19 mouse cellular contexts compared by ENCODE assay signal in genomic region chr11:87747716-87748115, GRCm38 (mm10). TPM values are rescaled to one million over a fixed set of nuclear protein-coding genes. Genes with fewer than 3 reads are reported as not detected.
DNase-seq lines count a peak whose midpoint lies in the region; ATAC-seq and TF ChIP-seq lines count a peak whose summit lies in the region.
"Had no signal": no experiment of that assay in that cellular context is flagged by ENCODE, and none has a peak within 500 bp of the region (broad histone marks: within the 10 kb centered on the region; RNA-seq: fewer than 3 reads in every experiment).

No protein-coding gene starts in this region.

- H3K9ac ChIP-seq in heart, embryonic 11.5 days (ENCODE audit: low read depth, low read length): no peak overlapping the region
- H3K9ac ChIP-seq in hindbrain, embryonic 11.5 days (ENCODE audit: low read depth, low read length): no peak overlapping the region
- H3K9ac ChIP-seq: hindbrain, embryonic 12.5 days; lung, embryonic 14.5 days; neural tube, embryonic 12.5 days had no signal

- no peak for ATAC-seq in heart, embryonic 11.5 days (replicated peaks; ENCODE audit: insufficient number of reproducible peaks, low FRiP score, low TSS enrichment)
- ATAC-seq in hindbrain, embryonic 11.5 days (ENCODE audit: low FRiP score): no peak
- ATAC-seq: intestine, postnatal 0 days; midbrain, embryonic 16.5 days had no signal

- no peak for TF ChIP-seq POLR2A in thymus, adult 2 months (IDR thresholded peaks at IDR 0.05; ENCODE audit: control insufficient read depth, extremely low read depth, insufficient read depth, low read length, poor library complexity)

- H3K9me3 ChIP-seq in heart, embryonic 11.5 days (replicated peaks; ENCODE audit: control insufficient read depth, low read length): no peaks in the 10 kb centered on the region
- H3K9me3 ChIP-seq in hindbrain, embryonic 11.5 days (ENCODE audit: control insufficient read depth, low read length): no peaks in the 10 kb centered on the region
- H3K9me3 ChIP-seq: hindbrain, embryonic 12.5 days; limb, embryonic 10.5 days; neural tube, embryonic 12.5 days had no signal

- no peak overlapping the region for H3K4me3 ChIP-seq in heart, embryonic 11.5 days (ENCODE audit: low read depth, low read length)
- peak overlapping the region; percentile 51 for H3K4me3 ChIP-seq in thymus, adult 2 months (ENCODE audit: control insufficient read depth, insufficient read depth, low read length)
- no peak overlapping the region for H3K4me3 ChIP-seq in hindbrain, embryonic 11.5 days (ENCODE audit: low read depth, low read length)
- H3K4me3 ChIP-seq: hindbrain, embryonic 12.5 days; neural tube, embryonic 12.5 days had no signal

- no peak for DNase-seq in heart, adult 9 months (ENCODE audit: low spot score in 2 of 2)
- no peak for DNase-seq in thymus, adult 2 months
- DNase-seq in thymus, postnatal 25 days: no peak
- peak; percentile 52 for DNase-seq in induced T-regulatory cell, adult 2 months (ENCODE audit: low read depth)
- no peak for DNase-seq in hindbrain, embryonic 11.5 days (ENCODE audit: low spot score)
- DNase-seq in frontal cortex, postnatal 36 days (ENCODE audit: low spot score in 2 of 2): no peak
- DNase-seq: adrenal gland, postnatal 10 days; B cell, adult 2 months; cerebellum, adult 9-10 months; gastrocnemius, postnatal 14 days; kidney, postnatal 10 days; lung, embryonic 14.5 days; right cerebral cortex, postnatal 25 days had no signal

- H3K4me1 ChIP-seq in heart, embryonic 11.5 days (ENCODE audit: control insufficient read depth, insufficient read depth, low read length): no peaks in the 10 kb centered on the region; the same call in 1 of the 2 replicates
- H3K4me1 ChIP-seq in thymus, adult 2 months (replicated peaks; ENCODE audit: control insufficient read depth, insufficient read depth, low read length): peaks cover 64% of the 10 kb centered on the region
- no peaks in the 10 kb centered on the region for H3K4me1 ChIP-seq in hindbrain, embryonic 11.5 days (replicated peaks; ENCODE audit: control insufficient read depth, insufficient read depth, low read length)
- H3K4me1 ChIP-seq: hindbrain, embryonic 12.5 days; neural tube, embryonic 12.5 days had no signal

- no peaks in the 10 kb centered on the region for H3K27me3 ChIP-seq in heart, embryonic 11.5 days (ENCODE audit: control insufficient read depth, insufficient read depth, low read length)
- H3K27me3 ChIP-seq in thymus, adult 2 months (ENCODE audit: control insufficient read depth, insufficient read depth, low read length): no peaks in the 10 kb centered on the region
- no peaks in the 10 kb centered on the region for H3K27me3 ChIP-seq in hindbrain, embryonic 11.5 days (ENCODE audit: control insufficient read depth, insufficient read depth, low read length)
- H3K27me3 ChIP-seq: hindbrain, embryonic 12.5 days; neural tube, embryonic 12.5 days had no signal

- WGBS in heart, embryonic 11.5 days (ENCODE audit: insufficient replicate concordance): 88% methylated on average over 7 of the region's 7 CpGs
- 73% methylated on average over 7 of the region's 7 CpGs for WGBS in thymus, adult 2 months
- 95% methylated on average over 7 of the region's 7 CpGs for WGBS in hindbrain, embryonic 11.5 days

- no peak for TF ChIP-seq CTCF in thymus, adult 2 months (IDR thresholded peaks at IDR 0.05; ENCODE audit: borderline replicate concordance, control insufficient read depth, extremely low read depth, insufficient read depth, low read length, poor library complexity)

- H3K27ac ChIP-seq in heart, embryonic 11.5 days (ENCODE audit: low read depth, low read length): peak overlapping the region; percentile 80; the same call in 1 of the 2 replicates
- peak overlapping the region; percentile 100 for H3K27ac ChIP-seq in thymus, adult 2 months (ENCODE audit: control insufficient read depth, insufficient read depth, low read length)
- no peak overlapping the region for H3K27ac ChIP-seq in hindbrain, embryonic 11.5 days (ENCODE audit: low read depth, low read length)
- H3K27ac ChIP-seq: hindbrain, embryonic 12.5 days; neural tube, embryonic 12.5 days had no signal

- H3K4me2 ChIP-seq in heart, embryonic 11.5 days: no peak overlapping the region
- H3K4me2 ChIP-seq in hindbrain, embryonic 11.5 days (replicated peaks; ENCODE audit: low read depth, low read length): no peak overlapping the region
- H3K4me2 ChIP-seq: hindbrain, embryonic 12.5 days; neural tube, embryonic 12.5 days had no signal

- peaks cover 7% of the 10 kb centered on the region; the same call in 1 of the 2 replicates for H3K36me3 ChIP-seq in heart, embryonic 11.5 days (ENCODE audit: control insufficient read depth, insufficient read depth, low read length)
- H3K36me3 ChIP-seq in thymus, adult 2 months (ENCODE audit: control insufficient read depth, insufficient read depth, low read length): peaks cover 17% of the 10 kb centered on the region
- no peaks in the 10 kb centered on the region for H3K36me3 ChIP-seq in hindbrain, embryonic 11.5 days (ENCODE audit: control insufficient read depth, insufficient read depth, low read length)

RNA-seq across cellular contexts. Expression of gene Supt4a, which starts 10.4 kb away (rescaled TPM):
- 114 and 120 TPM in 2 replicates for polyA plus RNA-seq in heart, embryonic 11.5 days (2014; fragmentation: Nextera tagmentation; extraction: Ambion mirVana)
- 172 and 215 TPM in 2 replicates for polyA plus RNA-seq in thymus, adult 2 months (2012; rRNA removed)
- polyA plus RNA-seq in hindbrain, embryonic 11.5 days (2014; fragmentation: Nextera tagmentation; extraction: Ambion mirVana): 162 and 169 TPM in 2 replicates

RNA-seq across cellular contexts. Expression of gene Tspoap1, which starts 12.6 kb away (rescaled TPM):
- 0.72 and 1.2 TPM in 2 replicates for polyA plus RNA-seq in heart, embryonic 11.5 days (2014; fragmentation: Nextera tagmentation; extraction: Ambion mirVana)
- 25.3 and 27.9 TPM in 2 replicates for polyA plus RNA-seq in thymus, adult 2 months (2012; rRNA removed)
- polyA plus RNA-seq in hindbrain, embryonic 11.5 days (2014; fragmentation: Nextera tagmentation; extraction: Ambion mirVana): 6.4 and 10.0 TPM in 2 replicates

RNA-seq across cellular contexts. Expression of gene Mpo, which starts 45.7 kb away (rescaled TPM):
- 6.7 and 9.4 TPM in 2 replicates for polyA plus RNA-seq in heart, embryonic 11.5 days (2014; fragmentation: Nextera tagmentation; extraction: Ambion mirVana)
- 4.6 and 8.5 TPM in 2 replicates for polyA plus RNA-seq in thymus, adult 2 months (2012; rRNA removed)
- polyA plus RNA-seq in hindbrain, embryonic 11.5 days (2014; fragmentation: Nextera tagmentation; extraction: Ambion mirVana): 2.8 and 5.3 TPM in 2 replicates
